Mouse (Mus musculus) limb, embryonic 14.5 days (tissue): ENCODE measurements at regions not wholly inside any gene's neighbourhood (a gene's known extent, or its start where the extent isn't known, plus 50 kb on each side); places are given as distances from the start of the nearest gene placed in this dataset.

Source experiments
- ATAC-seq: fragments of 200-750 bp; cut with Nextera tagmentation; 2 replicates; pipeline ENCODE4 v1.8.0; 2017; ENCODE audit warnings: low read depth, moderate number of reproducible peaks, moderate TSS enrichment; ENCODE audit not compliant: low FRiP score
- DNase-seq: peaks from one replicate; pipeline ENCODE4 v3.0.0-alpha.2; 2015; ENCODE audit warnings: low spot score
- H3K27ac ChIP-seq: fragments of 300-500 bp; sonication (generic); replicated peaks from 2 replicates; pipeline ENCODE4 v1.5.1; 2014; ENCODE audit warnings: low read depth, mild to moderate bottlenecking, low read length, moderate library complexity, mixed read lengths
- H3K27me3 ChIP-seq: fragments of 300-500 bp; sonication (generic); 2 replicates; pipeline ENCODE4 v1.6.1; 2014; ENCODE audit warnings: low read length, mixed read lengths; ENCODE audit not compliant: control insufficient read depth, insufficient read depth
- H3K36me3 ChIP-seq: fragments of 300-500 bp; sonication (generic); 2 replicates; pipeline ENCODE4 v1.6.1; 2014; ENCODE audit warnings: mild to moderate bottlenecking, low read length, moderate library complexity, mixed read lengths; ENCODE audit not compliant: control insufficient read depth, insufficient read depth
- H3K4me1 ChIP-seq: fragments of 300-500 bp; sonication (generic); 2 replicates; pipeline ENCODE4 v1.6.1; 2014; ENCODE audit warnings: antibody characterized with exemption, low read length, mixed read lengths; ENCODE audit not compliant: control insufficient read depth, insufficient read depth
- H3K4me2 ChIP-seq: fragments of 300-500 bp; sonication (generic); replicated peaks from 2 replicates; pipeline ENCODE4 v1.6.1; 2014; ENCODE audit warnings: low read depth, mild to moderate bottlenecking, low read length, moderate library complexity; ENCODE audit not compliant: severe bottlenecking
- H3K4me3 ChIP-seq: fragments of 300-500 bp; sonication (generic); replicated peaks from 2 replicates; pipeline ENCODE4 v1.5.1; 2014; ENCODE audit warnings: low read length
- H3K9ac ChIP-seq: fragments of 300-500 bp; sonication (generic); 2 replicates; pipeline ENCODE4 v1.6.1; 2014; ENCODE audit warnings: mild to moderate bottlenecking, low read depth, low read length, moderate library complexity; ENCODE audit not compliant: severe bottlenecking
- H3K9me3 ChIP-seq: fragments of 300-500 bp; sonication (generic); 2 replicates; pipeline ENCODE4 v1.6.1; 2016; ENCODE audit warnings: low read length; ENCODE audit not compliant: control insufficient read depth
- POLR2A ChIP-seq: fragments of 200-500 bp; IDR thresholded peaks from 2 replicates; pipeline ENCODE4 v1.8.0; 2012; ENCODE audit warnings: inconsistent platforms, mild to moderate bottlenecking, moderate library complexity, borderline replicate concordance; ENCODE audit not compliant: insufficient read depth, insufficient read length; ENCODE audit errors: extremely low read depth
- WGBS: fragments of 180-500 bp; shearing (Covaris S2); extraction: QIAGEN DNeasy Blood & Tissue Kit; methylation state at CpG from one replicate; pipeline ENCODE4 v1.1.7; 2014; 5-methylcytosine and 5-hydroxymethylcytosine counted together

GRCm38 (mm10) chr13:80334865-80335655 is 548.1 kb upstream of the Arrdc3 start:
- no peaks in the 10 kb centered on the region for H3K4me1 ChIP-seq
- H3K4me3 ChIP-seq = no peak overlapping the region
- DNase-seq = no peak
- 52% methylated on average over 8 of the region's 8 CpGs for WGBS
- H3K27ac ChIP-seq = no peak overlapping the region
- no peak overlapping the region for H3K4me2 ChIP-seq
- no peaks in the 10 kb centered on the region for H3K27me3 ChIP-seq
- H3K9ac ChIP-seq = no peak overlapping the region
- no peak for TF ChIP-seq POLR2A
- no peaks in the 10 kb centered on the region for H3K9me3 ChIP-seq
- ATAC-seq = no peak
- no peaks in the 10 kb centered on the region for H3K36me3 ChIP-seq

DNA sequence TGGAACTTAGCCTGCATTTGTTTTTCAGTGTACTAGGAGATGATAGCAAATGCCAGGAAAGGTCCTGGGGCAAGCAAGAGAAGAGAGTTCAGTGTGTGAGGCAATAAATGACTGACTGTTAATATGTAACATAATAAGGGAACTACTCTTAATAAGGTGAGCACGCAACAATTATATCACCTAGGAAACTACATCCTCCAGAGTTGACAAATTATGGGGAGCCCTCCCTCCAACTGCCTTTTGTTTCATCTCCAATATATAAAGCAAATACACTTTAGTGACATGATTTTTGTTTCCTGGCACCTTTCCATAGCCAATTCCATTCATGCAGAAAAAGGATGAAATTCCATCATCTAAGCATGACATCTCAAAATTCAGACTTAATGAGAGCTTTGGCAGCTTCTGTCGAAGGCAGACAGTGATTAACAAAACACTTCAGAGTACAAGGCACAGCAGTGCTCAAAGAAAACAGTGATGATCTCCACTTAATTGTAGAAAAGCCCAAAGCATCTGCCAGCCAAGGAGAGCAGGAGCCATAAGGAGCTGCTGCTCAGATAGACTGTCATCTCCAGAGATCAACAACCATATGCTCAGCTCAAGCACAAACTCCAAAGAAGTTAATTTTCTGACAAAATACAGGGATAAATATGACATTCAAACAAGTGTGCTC is 536.1 kb upstream of the Arrdc3 start:
- no peak for TF ChIP-seq POLR2A
- Histone ChIP-seq H3K27me3 (no peaks in the 10 kb centered on the region), H3K36me3 (no peaks in the 10 kb centered on the region), H3K27ac (no peak overlapping the region), H3K9ac (no peak overlapping the region), H3K4me3 (no peak overlapping the region), H3K4me1 (no peaks in the 10 kb centered on the region), H3K9me3 (no peaks in the 10 kb centered on the region), H3K4me2 (no peak overlapping the region)
- 49% methylated on average over 2 of the region's 2 CpGs for WGBS
- ATAC-seq = no peak
- DNase-seq = no peak

- no peak for TF ChIP-seq POLR2A
- Histone ChIP-seq H3K27me3 (no peaks in the 10 kb centered on the region), H3K4me1 (no peaks in the 10 kb centered on the region), H3K9me3 (no peaks in the 10 kb centered on the region), H3K9ac (no peak overlapping the region), H3K27ac (no peak overlapping the region), H3K4me2 (no peak overlapping the region), H3K36me3 (no peaks in the 10 kb centered on the region), H3K4me3 (no peak overlapping the region)
- DNase-seq (no peak), ATAC-seq (no peak)
- WGBS = 85% methylated on average over 2 of the region's 2 CpGs
These were observed 517.2 kb upstream of the Arrdc3 start for GRCm38 (mm10) chr13:80365964-80366363.

GRCm38 (mm10) chr13:80370491-80370890 is 512.7 kb upstream of the Arrdc3 start:
- Histone ChIP-seq H3K9ac (no peak overlapping the region), H3K4me1 (no peaks in the 10 kb centered on the region), H3K36me3 (no peaks in the 10 kb centered on the region), H3K27ac (no peak overlapping the region), H3K4me2 (no peak overlapping the region), H3K27me3 (no peaks in the 10 kb centered on the region), H3K4me3 (no peak overlapping the region), H3K9me3 (no peaks in the 10 kb centered on the region)
- TF ChIP-seq POLR2A = no peak
- ATAC-seq = no peak
- no peak for DNase-seq
- 71% methylated on average over 1 of the region's 1 CpGs for WGBS

DNA sequence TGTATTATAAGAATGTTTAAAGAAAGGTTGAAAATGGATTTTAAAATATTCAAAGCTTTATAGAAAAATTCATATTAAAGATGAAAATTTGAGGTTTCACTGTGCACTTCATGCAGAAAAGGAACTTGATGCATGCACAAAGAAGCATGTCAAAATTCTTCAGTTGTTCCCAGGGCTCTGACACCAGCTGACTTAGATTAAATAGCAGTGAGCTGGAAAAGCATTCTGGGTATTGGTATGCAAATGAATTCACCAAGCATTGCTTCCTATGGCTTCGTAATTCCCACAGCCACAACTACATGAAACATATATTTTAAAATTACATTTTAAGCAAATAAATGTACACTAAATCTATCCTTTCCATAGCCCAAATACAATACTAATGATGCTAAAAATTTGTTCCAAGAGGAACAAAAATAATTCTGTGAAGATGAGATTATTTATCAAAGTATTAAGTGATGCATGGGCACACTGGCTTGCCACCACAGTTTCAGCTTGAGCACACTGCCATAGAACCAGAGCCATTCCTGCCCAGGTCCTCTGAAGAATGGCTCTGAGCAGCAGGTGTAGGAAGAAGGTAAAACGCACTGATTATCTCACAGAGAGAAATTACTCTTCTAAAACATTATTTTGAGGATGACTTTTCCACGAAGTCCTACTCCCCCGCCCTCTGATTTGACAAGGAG is 501.8 kb upstream of the Arrdc3 start:
- WGBS = 83% methylated on average over 4 of the region's 4 CpGs
- H3K27ac ChIP-seq = no peak overlapping the region

More for the DNA sequence above, 501.8 kb upstream of the Arrdc3 start:
- no peak for TF ChIP-seq POLR2A
- Histone ChIP-seq H3K27me3 (no peaks in the 10 kb centered on the region), H3K4me2 (no peak overlapping the region), H3K4me3 (no peak overlapping the region), H3K4me1 (no peaks in the 10 kb centered on the region), H3K9ac (no peak overlapping the region), H3K9me3 (no peaks in the 10 kb centered on the region), H3K36me3 (no peaks in the 10 kb centered on the region)
- DNase-seq (no peak), ATAC-seq (no peak)
